Mouse (Mus musculus) heart, adult 2 months (tissue): Measurements from ENCODE around the gene 5730522E02Rik. TPM values are rescaled to one million over a fixed set of nuclear protein-coding genes. Genes with fewer than 3 reads are reported as not detected.

Source experiments
- DNase-seq, 2 experiments: peaks; one replicate each; pipeline ENCODE4 v3.0.0; 2021
- H3K27ac ChIP-seq: fragments of 200-600 bp; 2 replicates; pipeline ENCODE4 v1.8.1; 2022
- H3K27me3 ChIP-seq: fragments of 200-500 bp; 2 replicates; pipeline ENCODE4 v1.6.1; 2012; ENCODE audit warnings: mild to moderate bottlenecking, low read length, inconsistent platforms, mixed read lengths; ENCODE audit not compliant: control insufficient read depth, insufficient read depth
- H3K36me3 ChIP-seq: fragments of 200-500 bp; 2 replicates; pipeline ENCODE4 v1.6.1; 2012; ENCODE audit warnings: low read length, inconsistent platforms; ENCODE audit not compliant: control insufficient read depth, insufficient read depth
- H3K4me1 ChIP-seq: fragments of 200-500 bp; 2 replicates; pipeline ENCODE4 v1.6.1; 2011; ENCODE audit warnings: low read length; ENCODE audit not compliant: control insufficient read depth, insufficient read depth
- H3K4me3 ChIP-seq: fragments of 200-600 bp; 2 replicates; pipeline ENCODE4 v1.8.1; 2022
- H3K79me2 ChIP-seq: fragments of 200-500 bp; replicated peaks from 2 replicates; pipeline ENCODE4 v1.6.1; 2012; ENCODE audit warnings: mild to moderate bottlenecking, inconsistent platforms, low read length, moderate library complexity, mixed read lengths; ENCODE audit not compliant: control insufficient read depth, insufficient read depth
- H3K9ac ChIP-seq: fragments of 200-500 bp; 2 replicates; pipeline ENCODE4 v1.6.1; 2012; ENCODE audit warnings: low read depth, mild to moderate bottlenecking, control low read depth, inconsistent platforms, low read length, mixed read lengths
- CTCF ChIP-seq: fragments of 200-600 bp; IDR thresholded peaks from 2 replicates; pipeline ENCODE4 v1.8.1; 2022; ENCODE audit warnings: antibody characterized with exemption, mild to moderate bottlenecking, moderate library complexity
- EP300 ChIP-seq: fragments of 200-500 bp; IDR thresholded peaks from 2 replicates; pipeline ENCODE4 v1.6.1; 2011; ENCODE audit warnings: low read depth, low read length, control low read depth; ENCODE audit not compliant: insufficient read depth
- POLR2A ChIP-seq: fragments of 200-500 bp; IDR thresholded peaks from 2 replicates; pipeline ENCODE4 v1.6.1; 2011; ENCODE audit warnings: mild to moderate bottlenecking, low read depth, low read length, control low read depth; ENCODE audit not compliant: insufficient read depth
- WGBS: fragments of 180-500 bp; shearing (Covaris S2); methylation state at CpG from one replicate; pipeline ENCODE4 v1.1.7; 2018; 5-methylcytosine and 5-hydroxymethylcytosine counted together
- intact Hi-C: fragments of 180-260 bp; cut with DNase I; formaldehyde crosslinking; loops from one replicate; pipeline ENCODE4 v1.15.1; 2025
- polyA plus RNA-seq: library from polyadenylated mRNA; depleted of rRNA; stranded (reverse); fragments of >200 nt; gene quantifications from 2 replicates; pipeline ENCODE4 v1.2.3, GENCODE M21; 2012
- total RNA-seq, 2 experiments: library from RNA; stranded (reverse); gene quantifications; 2 replicates each; pipeline ENCODE4 v1.2.3; 2021

Gene 5730522E02Rik
- total and polyA plus RNA-seq, 3 experiments = not detected

DNA sequence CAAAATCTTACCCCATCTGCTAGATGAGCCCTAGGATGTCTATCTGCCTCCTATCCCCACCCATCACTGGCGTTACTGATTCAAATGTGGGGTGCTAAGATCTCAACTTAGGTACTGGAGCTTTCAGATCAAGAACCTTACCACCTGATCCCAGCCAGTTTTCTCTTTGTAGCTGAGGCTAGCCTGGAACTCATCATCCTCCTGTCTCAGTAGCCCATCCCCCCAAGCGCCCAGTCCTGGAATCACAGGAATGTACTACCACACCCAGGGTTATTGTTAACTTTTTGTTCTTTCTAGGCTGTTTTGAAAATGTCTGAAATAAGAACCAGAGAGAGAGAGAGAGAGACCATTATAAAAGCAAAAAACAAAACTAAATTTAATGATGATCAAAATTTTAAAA lies 111.6 kb downstream of the 5730522E02Rik start:
- H3K4me3 ChIP-seq = no peak overlapping the region
- 88% methylated on average over 2 of the region's 2 CpGs for WGBS
- no peaks in the 10 kb centered on the region for H3K27me3 ChIP-seq
- intact Hi-C loops = no loop called here
- no peak for DNase-seq
- H3K36me3 ChIP-seq = no peaks in the 10 kb centered on the region
- no peak for TF ChIP-seq CTCF
- no peak for TF ChIP-seq EP300
- no peak for TF ChIP-seq POLR2A
- H3K27ac ChIP-seq = no peak overlapping the region
- no peaks in the 10 kb centered on the region for H3K79me2 ChIP-seq
- no peak overlapping the region for H3K9ac ChIP-seq
- H3K4me1 ChIP-seq = no peaks in the 10 kb centered on the region

- intact Hi-C loops = no loop called here
- Histone ChIP-seq H3K36me3 (no peaks in the 10 kb centered on the region), H3K27me3 (no peaks in the 10 kb centered on the region), H3K79me2 (no peaks in the 10 kb centered on the region), H3K4me1 (no peaks in the 10 kb centered on the region), H3K4me3 (no peak overlapping the region), H3K9ac (no peak overlapping the region), H3K27ac (no peak overlapping the region)
- no peak for DNase-seq
- 73% methylated on average over 1 of the region's 1 CpGs for WGBS
- no peak for TF ChIP-seq CTCF
- TF ChIP-seq EP300 = no peak
These were observed 114.5 kb downstream of the 5730522E02Rik start for GRCm38 (mm10) chr11:26096095-26096494.

GRCm38 (mm10) chr11:26088993-26089392 lies 121.6 kb downstream of the 5730522E02Rik start:
- Histone ChIP-seq H3K4me3 (no peak overlapping the region), H3K9ac (no peak overlapping the region), H3K4me1 (no peaks in the 10 kb centered on the region), H3K36me3 (no peaks in the 10 kb centered on the region), H3K79me2 (no peaks in the 10 kb centered on the region), H3K27ac (no peak overlapping the region), H3K27me3 (no peaks in the 10 kb centered on the region)
- 79% methylated on average over 5 of the region's 5 CpGs for WGBS
- TF ChIP-seq CTCF = no peak
- intact Hi-C loops = no loop called here
- no peak for DNase-seq

DNA sequence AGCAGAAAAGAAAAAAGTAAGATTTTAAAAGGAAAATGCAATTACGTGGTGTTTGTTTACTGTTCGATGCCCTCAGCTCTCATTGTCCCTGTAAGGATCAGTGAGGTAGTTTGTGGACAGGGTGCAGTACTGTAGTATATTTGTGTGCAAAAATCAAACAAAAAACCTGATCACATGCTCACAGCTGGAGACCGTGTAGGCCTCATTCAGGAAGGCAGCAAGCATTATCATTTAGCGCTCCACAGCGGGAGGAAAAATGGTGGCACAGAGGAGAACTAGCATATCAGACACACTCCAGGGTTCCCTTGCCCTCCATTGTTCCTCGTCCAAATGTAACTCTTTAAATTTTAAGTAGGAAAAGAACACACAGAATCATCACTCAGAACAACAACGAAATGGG lies 123.9 kb downstream of the 5730522E02Rik start:
- no peak for DNase-seq
- H3K9ac ChIP-seq = no peak overlapping the region

GRCm38 (mm10) chr11:26085380-26086035 lies 125.1 kb downstream of the 5730522E02Rik start:
- WGBS = 36% methylated on average over 6 of the region's 6 CpGs
- no peaks in the 10 kb centered on the region for H3K27me3 ChIP-seq
- TF ChIP-seq POLR2A (no peak), EP300 (no peak), CTCF (no peak)

More for the DNA sequence above, 123.9 kb downstream of the 5730522E02Rik start:
- H3K27ac ChIP-seq = no peak overlapping the region
- no peaks in the 10 kb centered on the region for H3K36me3 ChIP-seq
- H3K27me3 ChIP-seq = no peaks in the 10 kb centered on the region
- intact Hi-C loops = no loop called here
- no peak for TF ChIP-seq POLR2A
- WGBS = 79% methylated on average over 7 of the region's 7 CpGs
- no peaks in the 10 kb centered on the region for H3K79me2 ChIP-seq
- no peaks in the 10 kb centered on the region for H3K4me1 ChIP-seq
- H3K4me3 ChIP-seq = no peak overlapping the region

DNA sequence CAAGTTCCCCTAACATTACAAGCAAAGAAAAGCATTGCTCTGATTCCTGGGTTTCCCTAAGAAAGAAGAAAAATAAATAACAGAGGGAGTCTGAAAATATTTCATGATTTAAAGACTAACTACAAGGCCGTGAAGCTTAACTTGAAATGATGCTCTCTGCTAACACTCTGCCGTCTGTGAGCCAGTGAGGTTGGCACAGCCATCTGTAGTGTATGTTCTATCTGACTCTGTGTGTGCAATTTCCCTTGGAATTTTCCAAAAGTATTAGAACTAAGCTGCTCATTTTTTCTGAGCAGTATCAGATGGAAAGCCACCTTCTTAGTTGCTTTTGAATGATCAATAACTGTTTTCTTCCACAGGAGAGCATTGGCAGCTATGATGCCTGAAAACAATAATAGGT lies 134.2 kb downstream of the 5730522E02Rik start:
- WGBS = 71% methylated on average over 2 of the region's 2 CpGs
- H3K79me2 ChIP-seq = no peaks in the 10 kb centered on the region
- no peaks in the 10 kb centered on the region for H3K27me3 ChIP-seq
- H3K4me1 ChIP-seq = no peaks in the 10 kb centered on the region
- no peak overlapping the region for H3K27ac ChIP-seq
- H3K4me3 ChIP-seq = no peak overlapping the region
- intact Hi-C loops = no loop called here
- no peaks in the 10 kb centered on the region for H3K36me3 ChIP-seq
- no peak overlapping the region for H3K9ac ChIP-seq
- DNase-seq = no peak
- TF ChIP-seq EP300 = no peak
- TF ChIP-seq CTCF = no peak
- TF ChIP-seq POLR2A = no peak

More at GRCm38 (mm10) chr11:26085380-26086035, 125.1 kb downstream of the 5730522E02Rik start:
- no peaks in the 10 kb centered on the region for H3K36me3 ChIP-seq
- no peak overlapping the region for H3K4me3 ChIP-seq
- no peak overlapping the region for H3K9ac ChIP-seq
- H3K79me2 ChIP-seq = no peaks in the 10 kb centered on the region
- no peaks in the 10 kb centered on the region for H3K4me1 ChIP-seq
- DNase-seq = no peak
- intact Hi-C loops = no loop called here
- no peak overlapping the region for H3K27ac ChIP-seq
